Mouse (Mus musculus) naive thymus-derived CD4-positive, alpha-beta T cell, adult 2 months (primary cell): Measurements from ENCODE around the gene Slc15a1.
"Not testable (repeated sequence)": the region's sequence is repeated elsewhere in the genome, so short reads cannot be mapped to it uniquely, and the experiment has no call there.

Experiments
- DNase-seq: peaks from one replicate; pipeline ENCODE4 v3.0.0-alpha.2; 2011; ENCODE audit warnings: low read depth

Gene Slc15a1

DNA sequence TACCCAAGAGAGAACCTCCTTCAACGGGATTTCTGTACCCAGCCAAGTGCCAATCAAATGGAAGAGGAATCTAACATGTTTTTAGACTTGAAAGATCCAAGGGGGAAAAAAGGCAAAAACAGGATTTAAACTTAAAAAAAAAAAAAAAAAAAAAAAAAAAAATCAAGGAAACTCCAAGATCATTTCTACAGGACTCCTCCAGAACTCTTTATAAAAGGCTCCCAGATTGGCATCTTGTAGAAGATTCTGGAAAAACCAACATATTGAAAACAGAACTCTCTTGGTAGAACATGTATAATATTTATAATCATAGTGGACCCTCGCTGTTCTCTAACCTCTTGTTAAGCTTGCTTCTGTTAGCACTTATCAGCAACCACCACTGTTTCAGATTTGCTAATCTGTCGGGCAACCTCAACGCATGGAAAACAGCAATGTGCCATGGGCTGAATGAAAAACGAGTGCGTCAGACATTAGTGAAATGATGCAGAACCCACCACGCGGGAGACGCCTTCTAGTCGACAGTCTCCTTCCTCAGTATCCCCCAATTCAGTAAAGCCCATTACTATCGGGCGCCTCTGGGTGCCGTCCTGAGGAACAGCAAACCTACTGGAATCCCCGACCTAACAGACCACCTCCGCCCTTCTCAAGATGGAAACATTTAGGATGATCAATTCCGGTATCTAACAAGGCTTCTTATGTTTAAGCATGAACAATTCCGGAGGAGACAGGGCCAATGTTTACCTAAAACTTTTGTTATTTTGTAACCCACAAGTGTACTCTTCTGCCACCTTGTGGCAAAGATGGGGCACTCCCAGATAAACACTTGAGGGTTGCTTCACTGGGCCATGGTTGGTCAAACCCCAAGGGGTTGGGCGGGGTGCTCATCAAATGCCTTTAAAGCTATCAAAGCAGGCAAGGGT is 54.3 kb downstream of the Slc15a1 start:
- peak; percentile 89 for DNase-seq

GRCm38 (mm10) chr14:121446951-121447350 is 58.1 kb downstream of the Slc15a1 start:
- DNase-seq = no peak

DNA sequence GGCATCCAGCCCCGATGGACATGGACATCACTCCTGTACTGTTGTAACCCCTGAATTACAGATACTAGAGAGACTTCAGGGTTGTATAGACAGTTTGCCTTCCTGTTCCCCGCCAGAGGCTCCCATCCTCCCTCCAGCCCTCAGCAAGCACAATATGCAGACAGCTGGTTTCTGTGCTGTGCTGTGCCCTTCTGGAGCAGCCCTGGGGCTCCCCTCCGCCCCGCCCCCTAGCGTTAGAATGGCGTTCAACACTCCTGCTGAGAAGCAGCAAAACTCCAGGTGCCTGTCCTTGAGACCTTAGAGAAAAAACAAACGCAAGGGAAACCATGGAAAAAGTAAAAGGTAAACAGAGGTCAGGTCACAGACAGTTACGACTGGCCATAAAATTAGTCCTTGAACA is 59.9 kb downstream of the Slc15a1 start:
- DNase-seq = peak; percentile 81

DNA sequence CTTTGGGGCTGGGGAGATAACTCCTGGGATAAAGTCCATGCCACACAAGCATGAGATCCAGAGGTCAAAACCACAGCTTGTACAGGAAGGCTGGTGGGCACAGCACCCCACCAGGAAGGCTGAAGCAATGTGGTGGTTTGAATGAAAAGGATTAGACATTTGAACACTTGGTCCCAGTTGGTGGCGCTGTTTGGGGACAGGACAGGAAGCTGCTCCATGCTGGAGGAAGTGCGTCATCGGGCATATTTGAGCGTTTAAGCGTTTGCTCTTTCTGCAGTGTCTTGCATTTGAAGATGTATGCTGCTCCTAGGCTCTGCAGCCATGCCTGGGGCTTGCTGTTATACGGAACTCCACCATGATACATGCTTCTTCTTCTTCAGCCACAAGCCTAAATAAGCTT is 64.2 kb downstream of the Slc15a1 start:
- DNase-seq = no peak

GRCm38 (mm10) chr14:121437026-121437425 is 68.0 kb downstream of the Slc15a1 start:
- no peak for DNase-seq

GRCm38 (mm10) chr14:121436455-121436854 is 68.6 kb downstream of the Slc15a1 start:
- DNase-seq = no peak

DNA sequence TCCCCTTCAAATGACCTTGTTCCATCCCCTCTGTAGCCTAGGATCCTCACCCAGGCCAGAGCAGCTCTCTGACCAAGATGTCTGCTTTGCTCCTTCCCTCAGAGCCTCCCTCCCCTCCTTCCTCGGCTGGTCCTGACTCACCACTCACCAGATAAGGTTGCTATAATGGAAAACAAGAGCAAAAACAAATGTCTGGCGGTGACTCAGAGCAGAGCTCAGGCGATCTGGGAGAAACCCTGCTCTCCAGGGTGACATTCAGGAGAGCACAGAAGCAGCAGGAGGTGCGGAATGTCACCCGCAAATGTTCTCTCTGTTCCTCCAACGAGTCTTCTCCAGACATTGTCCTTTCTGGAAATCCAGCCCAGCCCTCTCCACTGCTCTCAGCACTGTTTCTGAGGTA is 69.3 kb downstream of the Slc15a1 start:
- no peak for DNase-seq

- DNase-seq = no peak
These were observed 73.8 kb downstream of the Slc15a1 start for GRCm38 (mm10) chr14:121431261-121431660.

- no peak for DNase-seq
These were observed 75.1 kb downstream of the Slc15a1 start for GRCm38 (mm10) chr14:121429854-121430535.

GRCm38 (mm10) chr14:121428148-121428547 is 76.9 kb downstream of the Slc15a1 start:
- DNase-seq = no peak

- DNase-seq = peak; percentile 66
These were observed 78.3 kb downstream of the Slc15a1 start for GRCm38 (mm10) chr14:121426743-121427142.

DNA sequence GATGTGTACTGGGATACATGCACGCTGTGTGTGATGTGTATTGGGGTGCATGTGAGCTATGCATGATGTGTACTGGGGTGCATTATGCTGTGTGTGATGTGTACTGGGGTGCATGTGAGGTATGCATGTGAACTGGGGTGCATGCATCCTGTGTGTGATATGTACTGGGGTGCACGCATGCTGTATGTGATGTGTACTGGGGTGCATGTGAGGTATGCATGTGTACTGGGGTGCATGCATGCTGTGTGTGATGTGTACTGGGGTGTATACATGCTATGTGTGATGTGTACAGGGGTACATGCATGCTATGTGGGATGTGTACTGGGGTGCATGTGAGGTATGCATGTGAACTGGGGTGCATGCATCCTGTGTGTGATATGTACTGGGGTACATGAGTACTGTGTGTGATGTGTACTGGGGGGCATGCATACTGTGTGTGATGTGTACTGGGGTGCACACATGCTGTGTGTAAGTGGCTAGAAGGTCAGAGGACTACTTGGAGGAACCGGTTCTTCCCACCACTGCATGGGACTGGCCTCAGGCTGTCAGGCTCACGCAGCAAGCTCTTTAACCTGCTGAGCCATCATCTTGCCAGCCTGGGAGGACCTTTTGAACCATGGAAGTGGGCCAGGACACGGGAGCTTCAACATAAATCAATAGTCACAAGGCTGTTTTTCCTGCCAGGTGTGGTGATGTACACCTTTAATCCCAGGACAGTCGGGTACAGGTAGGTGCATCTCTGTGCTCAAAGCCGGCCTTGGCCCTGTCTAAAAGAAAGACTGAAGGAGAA is 79.9 kb downstream of the Slc15a1 start:
- DNase-seq = no peak

- no peak for DNase-seq
These were observed 81.7 kb downstream of the Slc15a1 start for GRCm38 (mm10) chr14:121423341-121423751.

DNA sequence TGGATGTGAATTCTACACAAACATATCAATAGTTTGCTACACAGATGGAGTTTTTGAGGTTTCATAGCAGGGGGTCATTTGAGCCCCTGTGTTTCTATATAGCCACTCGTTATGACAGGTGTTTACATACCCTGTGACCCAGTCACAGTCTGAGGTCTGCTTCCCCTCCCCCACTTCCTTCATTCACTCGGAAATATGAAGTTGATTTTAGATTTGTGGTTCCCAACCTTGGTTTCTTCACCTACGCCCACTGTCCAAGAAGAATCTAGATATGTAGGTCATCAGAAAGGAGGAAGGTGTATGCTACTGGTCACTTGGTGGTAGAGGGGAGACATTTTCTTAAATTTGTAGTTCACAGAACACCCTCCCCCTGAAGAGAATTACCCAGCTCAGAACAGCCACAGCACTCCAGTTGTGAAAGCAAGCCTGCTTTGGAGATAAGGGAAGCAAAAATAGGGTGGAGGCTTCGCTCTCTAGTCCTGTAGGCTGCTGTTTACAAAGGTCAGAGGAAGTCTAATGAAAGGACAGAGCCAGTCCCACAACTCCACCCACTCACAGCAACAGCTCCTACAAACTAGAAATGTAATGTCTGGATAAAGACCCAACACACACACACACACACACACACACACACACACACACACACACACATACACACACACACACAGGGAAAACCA is 82.2 kb downstream of the Slc15a1 start:
- DNase-seq = peak; percentile 60

DNA sequence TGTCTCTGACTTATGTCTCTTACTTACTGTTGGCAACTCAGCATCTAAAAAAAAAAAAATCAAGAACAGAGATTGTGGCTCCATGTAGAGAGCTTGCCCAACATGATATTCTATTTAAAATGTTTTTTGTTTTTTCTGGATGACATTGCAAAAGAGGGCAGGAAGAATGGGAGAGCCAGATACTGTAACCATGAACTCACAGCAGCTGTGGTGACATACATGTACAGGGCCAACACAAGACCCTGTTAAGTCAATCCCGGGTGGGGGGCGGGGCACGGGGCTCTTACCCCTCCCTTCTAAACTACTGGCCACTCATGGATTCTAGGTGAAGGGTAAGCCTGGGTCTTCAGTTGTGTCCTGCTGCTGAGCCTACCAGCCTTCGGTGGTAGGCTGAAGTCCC is 83.1 kb downstream of the Slc15a1 start:
- no peak for DNase-seq

- DNase-seq = no peak
These were observed 87.5 kb downstream of the Slc15a1 start for GRCm38 (mm10) chr14:121417594-121417993.

- no peak for DNase-seq
These were observed 88.3 kb downstream of the Slc15a1 start for GRCm38 (mm10) chr14:121416626-121417319.

DNA sequence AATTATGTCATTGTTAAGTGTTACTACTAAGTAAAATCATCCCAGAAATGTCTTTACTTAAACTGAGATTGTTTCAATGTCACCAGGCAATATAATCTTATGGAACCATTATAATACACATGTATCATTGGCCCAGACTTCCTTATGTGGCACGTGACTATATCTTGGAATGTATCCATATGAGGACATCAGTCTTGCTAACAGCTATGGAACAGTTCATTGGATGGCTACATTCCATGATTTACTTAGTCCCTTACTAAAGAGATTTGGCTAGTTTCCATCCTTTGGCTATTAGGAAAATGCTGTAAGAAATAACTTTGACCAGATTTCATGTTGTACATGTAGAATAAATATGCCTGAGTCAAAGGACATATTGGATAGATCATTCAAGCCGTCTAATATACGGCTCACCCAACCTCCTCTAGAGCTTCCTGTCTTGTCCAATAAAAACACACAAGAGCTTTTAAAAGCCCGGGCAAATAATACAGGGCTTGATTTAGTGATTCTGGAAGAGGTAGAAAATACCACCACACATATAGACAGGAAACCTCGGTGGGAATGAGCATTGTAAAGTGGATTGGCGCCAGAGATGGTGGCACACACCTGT is 90.3 kb downstream of the Slc15a1 start:
- no peak for DNase-seq

- not testable (repeated sequence) for DNase-seq
These were observed 91.3 kb downstream of the Slc15a1 start for GRCm38 (mm10) chr14:121413726-121414125.
